Mouse (Mus musculus) lung, adult 18-20 months (tissue): ENCODE measurements around the gene Ifitm2.
"Not testable (repeated sequence)": the region's sequence is repeated elsewhere in the genome, so short reads cannot be mapped to it uniquely, and the experiment has no call there.

Experiments
- DNase-seq, 2 experiments: peaks; one replicate each; pipeline ENCODE4 v3.0.0; 2022; ENCODE audit warnings: mixed read lengths in 2 of 2

Gene Ifitm2

GRCm38 (mm10) chr7:140955758-140956555 is at the start of gene Ifitm2, which contains the start of gene Gm45717:
Gene Ifitm2, minus strand, starts transcription at chr7:140955987.
Gene Gm45717, minus strand, starts transcription at chr7:140955937.
- DNase-seq, result peak; percentile 87 to 94

GRCm38 (mm10) chr7:141003248-141004010 is 47.6 kb upstream of the Ifitm2 start:
- DNase-seq, result no peak

GRCm38 (mm10) chr7:141000881-141001708 is 45.3 kb upstream of the Ifitm2 start:
- no peak for DNase-seq

- no peak for DNase-seq
Measured at GRCm38 (mm10) chr7:140998853-140999700, 43.3 kb upstream of the Ifitm2 start.

- DNase-seq, result no peak
Measured at GRCm38 (mm10) chr7:140997817-140998216, 42.0 kb upstream of the Ifitm2 start.

- no peak for DNase-seq
Measured at GRCm38 (mm10) chr7:140991117-140991689, 35.4 kb upstream of the Ifitm2 start.

- no peak for DNase-seq
Measured at GRCm38 (mm10) chr7:140990622-140991021, 34.8 kb upstream of the Ifitm2 start.

- DNase-seq, result no peak
Measured at GRCm38 (mm10) chr7:140990185-140990584, 34.4 kb upstream of the Ifitm2 start.

GRCm38 (mm10) chr7:140989022-140989421 is 33.2 kb upstream of the Ifitm2 start:
- no peak for DNase-seq

GRCm38 (mm10) chr7:140987182-140988138 is 31.7 kb upstream of the Ifitm2 start:
- DNase-seq, result no peak

- no peak for DNase-seq
Measured at GRCm38 (mm10) chr7:140982971-140983370, 27.2 kb upstream of the Ifitm2 start.

GRCm38 (mm10) chr7:140981704-140982103 is 25.9 kb upstream of the Ifitm2 start:
- DNase-seq, result no peak

- not testable (repeated sequence) for DNase-seq
Measured at GRCm38 (mm10) chr7:140976720-140977119, 20.9 kb upstream of the Ifitm2 start.

GRCm38 (mm10) chr7:140975465-140975864 is 19.7 kb upstream of the Ifitm2 start:
- DNase-seq, result no peak

- DNase-seq, result no peak
Measured at GRCm38 (mm10) chr7:140974940-140975339, 19.2 kb upstream of the Ifitm2 start.

- DNase-seq, result no peak
Measured at GRCm38 (mm10) chr7:140973396-140974165, 17.8 kb upstream of the Ifitm2 start.

GRCm38 (mm10) chr7:140971479-140972171 is 15.8 kb upstream of the Ifitm2 start:
- peak; percentile 34 to 58 for DNase-seq

GRCm38 (mm10) chr7:140970931-140971330 is 15.1 kb upstream of the Ifitm2 start:
- no peak for DNase-seq

GRCm38 (mm10) chr7:140968710-140969109 is 12.9 kb upstream of the Ifitm2 start:
- not testable (repeated sequence) for DNase-seq
